Mouse (Mus musculus): ENCODE results near the gene Mycbp2. TPM values are rescaled to one million over a fixed set of nuclear protein-coding genes. Genes with fewer than 3 reads are reported as not detected.

Mycbp2 gene
- polyA plus RNA-seq, 1 experiment from 2014 or later, result 19.4 TPM

DNA sequence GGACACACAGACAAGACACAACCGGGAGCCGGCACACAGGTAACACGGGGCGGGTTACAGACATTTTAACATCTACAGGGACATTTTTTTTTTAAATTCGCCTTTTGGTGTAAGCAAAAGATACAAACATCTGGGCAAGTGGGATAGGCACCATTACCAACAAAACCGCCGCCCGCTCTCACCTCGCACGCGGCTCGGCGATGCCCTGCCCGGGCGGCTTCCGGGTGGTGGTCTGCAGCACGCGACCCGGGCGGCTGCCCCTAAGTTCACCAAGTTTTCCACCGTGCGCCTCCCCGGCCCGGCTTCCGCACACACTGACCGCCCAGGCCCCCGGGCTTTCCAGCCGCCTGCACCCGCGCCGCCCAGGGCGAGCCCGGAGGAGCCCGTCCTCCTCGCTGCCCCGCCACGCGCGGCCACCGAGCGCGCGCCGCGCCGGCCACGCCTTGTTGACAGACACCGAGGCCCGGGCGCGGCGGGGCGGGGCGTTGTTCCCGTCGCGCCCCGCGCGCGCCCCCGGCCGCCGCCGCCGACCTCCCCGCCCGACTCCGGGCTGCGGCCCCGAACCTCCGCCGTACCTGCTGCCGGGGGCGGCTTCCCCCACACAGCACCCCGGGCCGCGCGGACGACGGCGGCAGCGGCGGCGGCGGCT is 247.9 kb downstream of the Mycbp2 start:
- no peaks in the 10 kb centered on the region for H3K9me3 ChIP-seq (ENCODE audit: control insufficient read depth, low read length)
- H3K27me3 ChIP-seq (ENCODE audit: control insufficient read depth, insufficient read depth, low read length), result no peaks in the 10 kb centered on the region
- H3K27ac ChIP-seq (replicated peaks; ENCODE audit: low read depth, low read length), result peak overlapping the region; percentile 99
- peak; percentile 87 for DNase-seq (ENCODE audit: low spot score)
- peak; percentile 82 for ATAC-seq (ENCODE audit: insufficient number of reproducible peaks, low FRiP score, low TSS enrichment, low read depth)
- 0% methylated on average over 59 of the region's 86 CpGs for WGBS
- H3K4me3 ChIP-seq (ENCODE audit: low read depth, low read length), result peak overlapping the region; percentile 85
- no peaks in the 10 kb centered on the region for H3K4me1 ChIP-seq (ENCODE audit: control insufficient read depth, insufficient read depth, low read length)
- H3K4me2 ChIP-seq (ENCODE audit: low read depth, severe bottlenecking), result peak overlapping the region; percentile 62
- no peaks in the 10 kb centered on the region; the same call in 1 of the 2 replicates for H3K36me3 ChIP-seq (ENCODE audit: control insufficient read depth, insufficient read depth, low read length)
- peak overlapping the region; percentile 99 for H3K9ac ChIP-seq (ENCODE audit: low read length)

- H3K9ac ChIP-seq (ENCODE audit: low read length), result peak overlapping the region; percentile 99; the same call in 1 of the 2 replicates
- peak overlapping the region; percentile 85 for H3K4me3 ChIP-seq (ENCODE audit: low read depth, low read length)
- H3K36me3 ChIP-seq (ENCODE audit: control insufficient read depth, insufficient read depth, low read length), result no peaks in the 10 kb centered on the region; the same call in 1 of the 2 replicates
- peak overlapping the region; percentile 62 for H3K4me2 ChIP-seq (ENCODE audit: low read depth, severe bottlenecking)
- ATAC-seq (ENCODE audit: insufficient number of reproducible peaks, low FRiP score, low TSS enrichment, low read depth) (no peak), DNase-seq (ENCODE audit: low spot score) (no peak)
- H3K27ac ChIP-seq (replicated peaks; ENCODE audit: low read depth, low read length), result no peak overlapping the region
- H3K27me3 ChIP-seq (ENCODE audit: control insufficient read depth, insufficient read depth, low read length), result no peaks in the 10 kb centered on the region
- H3K9me3 ChIP-seq (ENCODE audit: control insufficient read depth, low read length), result no peaks in the 10 kb centered on the region
- WGBS, result 3% methylated on average over 2 of the region's 2 CpGs
- H3K4me1 ChIP-seq (ENCODE audit: control insufficient read depth, insufficient read depth, low read length), result no peaks in the 10 kb centered on the region
Measured at GRCm38 (mm10) chr14:103098213-103098586, 248.4 kb downstream of the Mycbp2 start.

DNA sequence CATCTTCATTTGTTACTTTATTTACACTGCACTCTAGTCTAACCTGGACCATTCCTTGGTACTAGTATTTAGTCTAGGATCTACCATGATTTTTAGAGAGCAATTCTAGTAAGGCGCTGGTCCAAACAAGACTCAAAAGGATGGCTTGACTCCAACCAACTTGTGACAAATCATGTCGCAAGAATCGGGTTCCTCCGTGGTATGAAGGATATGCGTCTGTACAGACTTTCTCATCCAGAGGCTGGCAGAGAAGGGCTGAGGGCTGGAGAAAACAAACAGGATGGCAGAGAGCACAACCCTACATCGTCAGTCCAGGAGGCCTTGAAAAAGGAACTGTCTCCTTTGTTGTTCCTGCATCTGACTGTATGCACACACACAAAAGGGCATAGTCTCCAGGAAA is 250.0 kb downstream of the Mycbp2 start:
- no peak for DNase-seq (ENCODE audit: low spot score)
- H3K4me1 ChIP-seq (ENCODE audit: control insufficient read depth, insufficient read depth, low read length), result no peaks in the 10 kb centered on the region
- no peaks in the 10 kb centered on the region for H3K27me3 ChIP-seq (ENCODE audit: control insufficient read depth, insufficient read depth, low read length)
- no peaks in the 10 kb centered on the region for H3K9me3 ChIP-seq (ENCODE audit: control insufficient read depth, low read length)
- H3K4me3 ChIP-seq (ENCODE audit: low read depth, low read length), result no peak overlapping the region
- H3K4me2 ChIP-seq (ENCODE audit: low read depth, severe bottlenecking), result no peak overlapping the region
- H3K9ac ChIP-seq (ENCODE audit: low read length), result no peak overlapping the region
- 91% methylated on average over 6 of the region's 6 CpGs for WGBS
- H3K36me3 ChIP-seq (ENCODE audit: control insufficient read depth, insufficient read depth, low read length), result peaks cover 2% of the 10 kb centered on the region; the same call in 1 of the 2 replicates
- no peak for ATAC-seq (ENCODE audit: insufficient number of reproducible peaks, low FRiP score, low TSS enrichment, low read depth)
- no peak overlapping the region for H3K27ac ChIP-seq (replicated peaks; ENCODE audit: low read depth, low read length)

GRCm38 (mm10) chr14:103095826-103096225 is 250.8 kb downstream of the Mycbp2 start:
- WGBS, result 88% methylated on average over 8 of the region's 8 CpGs

DNA sequence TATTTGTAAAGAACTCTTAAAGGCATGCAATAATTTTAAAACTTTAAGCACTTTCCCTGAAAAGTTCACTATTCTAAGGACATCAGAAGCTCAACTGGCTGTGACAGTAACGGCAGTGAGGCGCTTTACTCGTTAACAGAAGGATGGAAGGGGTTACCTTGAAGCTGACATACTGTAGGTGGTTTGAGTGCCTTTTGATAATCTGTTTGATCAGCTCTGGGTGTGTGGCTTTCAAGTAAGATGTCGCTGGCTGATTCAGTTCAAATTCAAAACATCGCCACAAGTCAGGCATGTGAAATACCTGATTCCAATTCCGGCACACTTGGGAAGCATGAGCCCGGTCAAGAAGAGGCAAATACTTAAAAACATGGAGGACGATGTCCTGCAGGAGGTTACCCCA is 251.6 kb downstream of the Mycbp2 start:
- no peak overlapping the region for H3K4me2 ChIP-seq (ENCODE audit: low read depth, severe bottlenecking)
- H3K27me3 ChIP-seq (ENCODE audit: control insufficient read depth, insufficient read depth, low read length), result no peaks in the 10 kb centered on the region
- ATAC-seq (ENCODE audit: insufficient number of reproducible peaks, low FRiP score, low TSS enrichment, low read depth) (no peak), DNase-seq (ENCODE audit: low spot score) (no peak)
- no peaks in the 10 kb centered on the region for H3K4me1 ChIP-seq (ENCODE audit: control insufficient read depth, insufficient read depth, low read length)
- H3K36me3 ChIP-seq (ENCODE audit: control insufficient read depth, insufficient read depth, low read length), result peaks cover 2% of the 10 kb centered on the region; the same call in 1 of the 2 replicates
- no peak overlapping the region for H3K27ac ChIP-seq (replicated peaks; ENCODE audit: low read depth, low read length)
- no peak overlapping the region for H3K4me3 ChIP-seq (ENCODE audit: low read depth, low read length)
- WGBS, result 93% methylated on average over 8 of the region's 8 CpGs
- no peaks in the 10 kb centered on the region for H3K9me3 ChIP-seq (ENCODE audit: control insufficient read depth, low read length)
- H3K9ac ChIP-seq (ENCODE audit: low read length), result no peak overlapping the region

More at GRCm38 (mm10) chr14:103095826-103096225, 250.8 kb downstream of the Mycbp2 start:
- H3K36me3 ChIP-seq (ENCODE audit: control insufficient read depth, insufficient read depth, low read length), result peaks cover 2% of the 10 kb centered on the region; the same call in 1 of the 2 replicates
- no peak overlapping the region for H3K4me2 ChIP-seq (ENCODE audit: low read depth, severe bottlenecking)
- DNase-seq (ENCODE audit: low spot score), result no peak
- ATAC-seq (ENCODE audit: insufficient number of reproducible peaks, low FRiP score, low TSS enrichment, low read depth), result no peak
- H3K4me1 ChIP-seq (ENCODE audit: control insufficient read depth, insufficient read depth, low read length), result no peaks in the 10 kb centered on the region
- no peak overlapping the region for H3K4me3 ChIP-seq (ENCODE audit: low read depth, low read length)
- no peak overlapping the region for H3K27ac ChIP-seq (replicated peaks; ENCODE audit: low read depth, low read length)
- no peaks in the 10 kb centered on the region for H3K27me3 ChIP-seq (ENCODE audit: control insufficient read depth, insufficient read depth, low read length)
- no peak overlapping the region for H3K9ac ChIP-seq (ENCODE audit: low read length)
- no peaks in the 10 kb centered on the region for H3K9me3 ChIP-seq (ENCODE audit: control insufficient read depth, low read length)

GRCm38 (mm10) chr14:103093670-103094069 is 252.9 kb downstream of the Mycbp2 start:
- Histone ChIP-seq H3K4me3 (ENCODE audit: low read depth, low read length) (no peak overlapping the region), H3K4me1 (ENCODE audit: control insufficient read depth, insufficient read depth, low read length) (no peaks in the 10 kb centered on the region), H3K36me3 (ENCODE audit: control insufficient read depth, insufficient read depth, low read length) (peaks cover 2% of the 10 kb centered on the region; the same call in 1 of the 2 replicates), H3K27me3 (ENCODE audit: control insufficient read depth, insufficient read depth, low read length) (no peaks in the 10 kb centered on the region), H3K9ac (ENCODE audit: low read length) (no peak overlapping the region), H3K27ac (replicated peaks; ENCODE audit: low read depth, low read length) (no peak overlapping the region), H3K4me2 (ENCODE audit: low read depth, severe bottlenecking) (no peak overlapping the region), H3K9me3 (ENCODE audit: control insufficient read depth, low read length) (no peaks in the 10 kb centered on the region)
- no peak for ATAC-seq (ENCODE audit: insufficient number of reproducible peaks, low FRiP score, low TSS enrichment, low read depth)
- 71% methylated on average over 4 of the region's 4 CpGs for WGBS
- no peak for DNase-seq (ENCODE audit: low spot score)

DNA sequence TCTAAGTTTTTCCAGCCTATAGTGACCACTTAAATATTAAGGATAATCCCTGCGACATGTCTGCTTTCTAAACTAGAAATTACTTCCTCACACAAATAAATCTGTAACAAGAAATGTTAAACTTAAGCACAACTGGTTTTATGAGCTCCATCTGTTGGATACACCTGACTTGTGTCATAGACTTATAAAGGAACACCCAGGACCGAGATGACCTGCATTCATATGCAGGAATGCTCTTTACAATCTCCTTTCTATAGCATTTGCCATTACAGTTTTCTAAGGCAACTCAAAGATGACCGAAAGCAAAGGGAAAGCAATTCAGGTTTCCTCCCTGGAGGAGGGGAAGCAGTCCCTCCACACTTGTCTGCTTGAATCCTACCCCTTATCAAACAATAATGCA is 253.4 kb downstream of the Mycbp2 start:
- Histone ChIP-seq H3K4me1 (ENCODE audit: control insufficient read depth, insufficient read depth, low read length) (no peaks in the 10 kb centered on the region), H3K4me3 (ENCODE audit: low read depth, low read length) (no peak overlapping the region), H3K27me3 (ENCODE audit: control insufficient read depth, insufficient read depth, low read length) (no peaks in the 10 kb centered on the region), H3K9me3 (ENCODE audit: control insufficient read depth, low read length) (no peaks in the 10 kb centered on the region), H3K9ac (ENCODE audit: low read length) (no peak overlapping the region), H3K4me2 (ENCODE audit: low read depth, severe bottlenecking) (no peak overlapping the region), H3K27ac (replicated peaks; ENCODE audit: low read depth, low read length) (no peak overlapping the region), H3K36me3 (ENCODE audit: control insufficient read depth, insufficient read depth, low read length) (peaks cover 2% of the 10 kb centered on the region; the same call in 1 of the 2 replicates)
- ATAC-seq (ENCODE audit: insufficient number of reproducible peaks, low FRiP score, low TSS enrichment, low read depth) (no peak), DNase-seq (ENCODE audit: low spot score) (no peak)
- WGBS, result 86% methylated on average over 3 of the region's 3 CpGs

GRCm38 (mm10) chr14:103088624-103089023 is 258.0 kb downstream of the Mycbp2 start:
- no peak overlapping the region for H3K4me2 ChIP-seq (ENCODE audit: low read depth, severe bottlenecking)
- H3K4me3 ChIP-seq (ENCODE audit: low read depth, low read length), result no peak overlapping the region
- DNase-seq (ENCODE audit: low spot score) (peak; percentile 47), ATAC-seq (ENCODE audit: insufficient number of reproducible peaks, low FRiP score, low TSS enrichment, low read depth) (no peak)
- H3K9ac ChIP-seq (ENCODE audit: low read length), result no peak overlapping the region
- H3K4me1 ChIP-seq (ENCODE audit: control insufficient read depth, insufficient read depth, low read length), result no peaks in the 10 kb centered on the region
- H3K27ac ChIP-seq (replicated peaks; ENCODE audit: low read depth, low read length), result no peak overlapping the region
- H3K27me3 ChIP-seq (ENCODE audit: control insufficient read depth, insufficient read depth, low read length), result no peaks in the 10 kb centered on the region
- H3K36me3 ChIP-seq (ENCODE audit: control insufficient read depth, insufficient read depth, low read length), result peaks cover 12% of the 10 kb centered on the region; the same call in 1 of the 2 replicates
- 68% methylated on average over 6 of the region's 6 CpGs for WGBS
- no peaks in the 10 kb centered on the region for H3K9me3 ChIP-seq (ENCODE audit: control insufficient read depth, low read length)

Data from limb, embryonic 11.5 days (tissue).